Mouse (Mus musculus) embryonic facial prominence, embryonic 11.5 days (tissue): Measurements from ENCODE around the gene Tspear. TPM values are rescaled to one million over a fixed set of nuclear protein-coding genes. Genes with fewer than 3 reads are reported as not detected.

Source experiments
- microRNA counts: library from miRNA; unstranded; fragments of <30 nt; microRNA quantifications from one replicate; lab custom pipeline; 2016
- microRNA-seq: library from miRNA; unstranded; fragments of <30 nt; microRNA quantifications from one replicate; pipeline ENCODE4, GENCODE M21; 2016; ENCODE audit warnings: borderline number of aligned reads
- polyA plus RNA-seq: library from polyadenylated mRNA; unstranded; fragments of >200 nt; fragmentation: Nextera tagmentation; extraction: Ambion mirVana; gene quantifications from 2 replicates; pipeline ENCODE4 v1.2.1, GENCODE M21; 2014

The Tspear gene
- polyA plus RNA-seq, 1 experiment from 2014 or later, result 0.39 TPM

MicroRNAs within 50 kb of the gene (microRNA counts, 519-probe panel; counts per million panel counts)
- not detected for microRNA mmu-miR-1930 (lab: Ali Mortazavi, UCI)

Small RNA genes lying within 50 kb of the gene (microRNA-seq; reads per million reads assigned to microRNA genes)
- gene Mir1930, result 34.3 reads per million, percentile 28 among the genes with 10 or more reads in this experiment

Other genes with a start within 250 kb of the Tspear start
- 40.6 and 42.3 TPM in 2 replicates for gene Fam207a, start 170.8 kb upstream of the Tspear start, polyA plus RNA-seq
- 1.3 and 1.4 TPM in 2 replicates for gene Itgb2, start 156.3 kb upstream of the Tspear start, polyA plus RNA-seq
- 89.2 and 95.6 TPM in 2 replicates for gene Pttg1ip, start 104.8 kb upstream of the Tspear start, polyA plus RNA-seq
- gene Sumo3, start 80.5 kb upstream of the Tspear start, polyA plus RNA-seq, result 382 and 410 TPM in 2 replicates
- 1.6 TPM in 1 of 2 replicates, not detected in the other for gene Gm49325, start 80.4 kb upstream of the Tspear start, polyA plus RNA-seq
- 41.2 and 44.1 TPM in 2 replicates for gene Ube2g2, start 64.3 kb upstream of the Tspear start, polyA plus RNA-seq
- not detected in 2 replicates for gene Gm19402, start 4.2 kb downstream of the Tspear start, polyA plus RNA-seq
- not detected in 2 replicates for gene Gm9508, start 10.7 kb downstream of the Tspear start, polyA plus RNA-seq
- gene Gm10272, start 20.1 kb downstream of the Tspear start, polyA plus RNA-seq, result not detected in 2 replicates
- not detected in 2 replicates for gene Gm10024, start 24.9 kb downstream of the Tspear start, polyA plus RNA-seq
- not detected in 2 replicates for gene Gm10142, start 29.2 kb downstream of the Tspear start, polyA plus RNA-seq
- not detected in 2 replicates for gene Krtap12-1, start 34.0 kb downstream of the Tspear start, polyA plus RNA-seq
- not detected in 2 replicates for gene Gm10100, start 39.9 kb downstream of the Tspear start, polyA plus RNA-seq
- gene Gm18596, start 56.1 kb downstream of the Tspear start, polyA plus RNA-seq, result not detected in 2 replicates
- gene Gm9736, start 64.8 kb downstream of the Tspear start, polyA plus RNA-seq, result not detected in 2 replicates
- not detected in 2 replicates for gene Gm3233, start 73.1 kb downstream of the Tspear start, polyA plus RNA-seq
- not detected in 2 replicates for gene Gm3238, start 84.8 kb downstream of the Tspear start, polyA plus RNA-seq
- not detected in 2 replicates for gene Gm7138, start 90.4 kb downstream of the Tspear start, polyA plus RNA-seq
- not detected in 2 replicates for gene Gm3250, start 96.0 kb downstream of the Tspear start, polyA plus RNA-seq
- not detected in 2 replicates for gene Gm7137, start 101.6 kb downstream of the Tspear start, polyA plus RNA-seq
- gene Gm9639, start 108.5 kb downstream of the Tspear start, polyA plus RNA-seq, result not detected in 2 replicates
- not detected in 2 replicates for gene Gm19668, start 112.6 kb downstream of the Tspear start, polyA plus RNA-seq
- gene Gm9507, start 125.3 kb downstream of the Tspear start, polyA plus RNA-seq, result not detected in 2 replicates
- gene Gm2696, start 128.1 kb downstream of the Tspear start, polyA plus RNA-seq, result not detected in 2 replicates
- not detected in 2 replicates for gene Krtap10-4, start 140.5 kb downstream of the Tspear start, polyA plus RNA-seq
- not detected in 2 replicates for gene Krtap10-10, start 149.4 kb downstream of the Tspear start, polyA plus RNA-seq
- gene Gm36176, start 160.2 kb downstream of the Tspear start, polyA plus RNA-seq, result not detected in 2 replicates
- not detected in 2 replicates for gene Gm10318, start 166.3 kb downstream of the Tspear start, polyA plus RNA-seq
- gene Gm3285, start 175.4 kb downstream of the Tspear start, polyA plus RNA-seq, result not detected in 2 replicates
- 2.2 and 2.5 TPM in 2 replicates for gene Lrrc3, start 216.0 kb downstream of the Tspear start, polyA plus RNA-seq